Mouse (Mus musculus) gastrocnemius, adult 18-20 months (tissue): ENCODE measurements at regions not wholly inside any gene's neighbourhood (a gene's known extent, or its start where the extent isn't known, plus 50 kb on each side); places are given as distances from the start of the nearest gene placed in this dataset.
"Not testable (repeated sequence)": the region's sequence is repeated elsewhere in the genome, so short reads cannot be mapped to it uniquely, and the experiment has no call there.

Source experiments
- DNase-seq: peaks from one replicate; pipeline ENCODE4 v3.0.0; 2021; ENCODE audit warnings: low spot score

GRCm38 (mm10) chr14:19080001-19080400 lies 185.9 kb upstream of the Ube2e2 start:
- not testable (repeated sequence) for DNase-seq

- peak; percentile 22 for DNase-seq
Observed at GRCm38 (mm10) chr14:19041984-19042760, 148.1 kb upstream of the Ube2e2 start.

- DNase-seq: no peak
Observed at GRCm38 (mm10) chr14:19020102-19020501, 126.0 kb upstream of the Ube2e2 start.

- no peak for DNase-seq
Observed at GRCm38 (mm10) chr14:19015406-19015805, 121.3 kb upstream of the Ube2e2 start.

DNA sequence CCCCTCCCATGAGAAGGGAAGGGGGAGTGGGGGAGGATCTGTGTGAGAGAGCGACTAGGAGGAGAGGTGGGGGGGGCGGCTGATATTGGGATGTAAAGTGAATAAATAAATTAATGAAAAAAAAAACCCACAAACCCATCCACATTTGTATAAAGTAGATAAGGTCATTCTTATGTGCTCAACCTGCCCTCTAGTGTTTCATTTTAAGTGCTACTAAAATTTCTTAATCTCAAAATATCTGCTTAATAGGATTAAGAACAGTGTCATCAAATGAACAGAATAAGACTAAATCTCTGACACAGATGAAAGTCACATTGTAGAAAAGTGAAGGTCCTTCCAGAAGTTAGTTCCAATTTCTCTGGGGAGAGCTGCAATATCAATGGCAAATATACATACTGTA lies 119.5 kb upstream of the Ube2e2 start:
- DNase-seq: not testable (repeated sequence)

DNA sequence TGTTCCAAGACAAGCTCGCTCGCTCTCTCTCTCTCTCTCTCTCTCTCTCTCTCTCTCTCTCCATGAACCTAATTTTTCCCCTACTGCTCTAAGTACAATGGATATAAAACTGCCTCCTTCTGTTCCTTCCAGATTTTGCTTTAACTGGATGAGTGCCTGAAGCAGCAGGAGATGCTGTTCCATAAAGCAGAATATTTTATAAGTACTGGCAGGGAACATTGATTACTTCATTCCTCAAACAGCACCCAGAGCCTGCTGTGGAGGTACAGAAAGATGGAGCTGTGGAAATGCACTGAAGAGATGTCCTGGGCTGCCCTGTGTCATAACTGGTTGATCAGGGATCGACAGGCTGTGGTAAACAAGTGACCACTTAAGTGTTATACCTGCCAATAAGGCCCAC lies 89.8 kb upstream of the Ube2e2 start:
- DNase-seq: no peak

- no peak for DNase-seq
Observed at GRCm38 (mm10) chr14:18963864-18964263, 69.8 kb upstream of the Ube2e2 start.

DNA sequence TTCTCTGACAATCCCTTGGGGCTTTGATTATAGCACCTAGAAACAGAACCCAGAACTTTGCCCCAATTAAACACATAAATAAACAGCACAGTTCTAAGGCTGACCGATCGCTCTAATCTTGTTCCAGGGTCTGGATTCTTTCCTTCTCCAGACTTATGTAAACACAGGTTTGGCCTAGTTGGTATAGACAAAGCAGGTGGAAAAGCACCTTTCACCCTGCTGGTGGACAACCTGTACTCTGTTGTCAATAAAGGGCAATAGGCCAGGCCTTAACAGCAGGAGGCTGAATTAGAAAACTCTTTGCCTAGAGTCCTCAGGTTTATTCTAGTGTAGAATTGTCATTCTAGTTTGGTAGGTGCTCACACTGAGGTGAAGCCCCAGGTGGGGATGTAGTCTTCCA lies 69.2 kb upstream of the Ube2e2 start:
- DNase-seq: no peak
